Mouse (Mus musculus): ENCODE measurements around the gene Trim66. TPM values are rescaled to one million over a fixed set of nuclear protein-coding genes. Genes with fewer than 3 reads are reported as not detected.

Trim66 gene
- polyA plus RNA-seq, 1 experiment from 2014 or later = 1.3 TPM

DNA sequence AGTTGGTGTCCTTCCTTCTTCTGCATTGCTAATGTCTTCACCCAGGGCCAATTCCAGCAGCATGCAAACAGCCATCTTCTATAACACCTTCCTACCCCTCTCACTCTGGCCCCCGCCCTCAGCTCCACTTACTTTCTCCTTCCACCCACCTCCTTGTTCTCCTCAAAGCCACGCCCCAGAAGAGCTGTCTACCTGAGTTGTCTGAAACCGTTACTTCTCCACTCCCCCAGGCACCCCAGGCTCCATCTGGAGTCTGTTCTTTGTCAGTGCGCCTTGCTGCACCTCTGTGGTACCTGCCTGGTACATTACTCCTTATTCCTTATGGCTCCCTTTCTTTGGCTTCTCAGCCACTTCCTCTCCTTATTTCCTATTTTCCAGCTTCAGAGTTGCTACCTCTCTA, 25.2 kb upstream of the Trim66 start:
- Histone ChIP-seq H3K36me3 (peaks cover 72% of the 10 kb centered on the region), H3K27ac (no peak overlapping the region), H3K4me3 (no peak overlapping the region), H3K9ac (no peak overlapping the region), H3K27me3 (no peaks in the 10 kb centered on the region), H3K4me1 (peaks cover 15% of the 10 kb centered on the region), H3K4me2 (no peak overlapping the region), H3K9me3 (no peaks in the 10 kb centered on the region)
- WGBS = 82% methylated on average over 4 of the region's 4 CpGs
- no peak for ATAC-seq (ENCODE audit: insufficient number of reproducible peaks, insufficient read depth, low FRiP score, low TSS enrichment, low read depth)

DNA sequence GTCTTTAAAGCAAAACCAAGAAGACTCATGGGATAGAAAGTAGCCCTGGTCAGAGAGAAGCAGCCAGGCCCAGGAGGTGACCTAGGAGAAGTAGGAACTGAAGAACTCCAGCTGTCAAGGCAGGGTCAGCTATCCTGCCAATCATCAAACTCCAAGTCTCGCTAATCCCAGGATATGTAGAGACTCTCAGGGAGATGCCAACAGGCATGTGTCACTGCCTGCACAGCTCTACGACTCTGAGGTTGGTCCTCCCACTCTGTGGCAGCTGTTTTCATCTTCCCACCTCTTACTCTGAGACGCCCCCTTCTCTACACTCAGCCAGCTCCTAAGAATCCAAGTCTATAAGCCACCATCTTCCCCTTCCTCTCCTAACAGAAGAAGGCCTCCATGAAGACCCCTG, 24.8 kb upstream of the Trim66 start:
- WGBS = 69% methylated on average over 3 of the region's 3 CpGs
- Histone ChIP-seq H3K27ac (no peak overlapping the region), H3K36me3 (peaks cover 74% of the 10 kb centered on the region), H3K9me3 (no peaks in the 10 kb centered on the region), H3K27me3 (no peaks in the 10 kb centered on the region), H3K4me1 (peaks cover 15% of the 10 kb centered on the region), H3K4me2 (no peak overlapping the region), H3K4me3 (no peak overlapping the region), H3K9ac (no peak overlapping the region)
- no peak for ATAC-seq (ENCODE audit: insufficient number of reproducible peaks, insufficient read depth, low FRiP score, low TSS enrichment, low read depth)

DNA sequence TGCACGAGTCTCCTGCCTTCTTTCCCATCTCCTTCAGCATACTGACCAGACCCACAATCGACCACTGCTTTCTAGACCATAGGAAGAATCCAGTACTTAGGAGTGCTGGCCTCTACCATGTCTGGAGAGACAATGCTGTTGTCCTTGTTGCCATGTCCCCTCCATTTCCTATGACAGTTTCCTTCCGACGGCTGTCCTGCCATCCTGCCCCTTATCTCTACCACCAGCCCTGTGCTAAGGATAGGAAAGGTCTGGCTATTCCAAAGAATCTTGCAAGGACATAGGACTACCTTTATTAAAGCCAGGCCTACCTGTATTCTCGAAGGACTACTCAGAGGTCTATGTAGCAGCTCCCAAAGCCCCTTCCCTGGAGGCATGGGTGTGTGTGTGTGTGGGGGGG, 23.6 kb upstream of the Trim66 start:
- Histone ChIP-seq H3K4me3 (no peak overlapping the region), H3K4me1 (peaks cover 9% of the 10 kb centered on the region), H3K4me2 (no peak overlapping the region), H3K9me3 (no peaks in the 10 kb centered on the region), H3K27me3 (no peaks in the 10 kb centered on the region), H3K9ac (no peak overlapping the region), H3K27ac (no peak overlapping the region), H3K36me3 (peaks cover 82% of the 10 kb centered on the region)
- WGBS = 81% methylated on average over 5 of the region's 5 CpGs
- ATAC-seq (ENCODE audit: insufficient number of reproducible peaks, insufficient read depth, low FRiP score, low TSS enrichment, low read depth) = no peak

DNA sequence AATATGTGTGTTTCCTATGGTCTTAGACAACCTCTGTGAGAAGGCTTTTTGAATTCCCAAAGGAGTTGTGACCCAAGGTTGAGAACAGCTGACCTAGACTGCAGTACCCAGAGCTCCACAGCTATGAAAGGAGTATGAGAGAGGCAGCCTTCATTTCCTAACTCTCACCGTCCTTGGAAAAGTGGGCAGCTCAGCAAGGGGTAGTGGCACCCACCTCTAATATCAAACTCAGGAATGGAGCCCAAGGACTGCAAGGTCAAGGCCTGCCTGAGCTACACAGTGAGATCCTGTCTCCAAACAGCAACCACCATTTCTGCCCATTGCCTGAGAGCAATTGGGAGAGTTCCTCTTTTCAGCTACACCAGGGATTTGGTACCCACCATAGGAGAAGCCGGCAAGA, 21.8 kb upstream of the Trim66 start:
- Histone ChIP-seq H3K27me3 (no peaks in the 10 kb centered on the region), H3K27ac (no peak overlapping the region), H3K9ac (no peak overlapping the region), H3K36me3 (peaks cover 84% of the 10 kb centered on the region), H3K4me2 (no peak overlapping the region), H3K9me3 (no peaks in the 10 kb centered on the region), H3K4me3 (no peak overlapping the region), H3K4me1 (no peaks in the 10 kb centered on the region)
- ATAC-seq (ENCODE audit: insufficient number of reproducible peaks, insufficient read depth, low FRiP score, low TSS enrichment, low read depth) = no peak
- 89% methylated on average over 2 of the region's 2 CpGs for WGBS

DNA sequence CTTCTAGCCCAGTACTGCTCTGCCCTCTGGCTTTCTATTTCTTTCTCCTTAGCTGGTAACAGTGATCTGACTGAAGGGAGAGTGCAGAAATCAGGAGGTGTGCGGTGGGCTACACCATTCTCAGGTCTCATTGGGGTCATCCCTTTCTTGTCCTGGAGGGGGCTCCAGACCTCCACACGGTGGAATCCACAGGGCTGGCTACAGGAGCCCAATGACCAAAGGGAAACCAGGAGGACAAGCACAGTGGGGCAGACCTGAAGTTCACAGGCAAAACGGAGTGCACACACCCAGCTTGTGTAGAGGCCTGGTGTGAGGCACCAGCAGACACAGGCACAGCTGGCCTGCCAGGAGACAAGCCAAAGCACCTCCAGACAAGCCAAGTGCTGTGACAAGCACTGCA, 20.4 kb upstream of the Trim66 start:
- H3K36me3 ChIP-seq = peaks cover 84% of the 10 kb centered on the region
- no peak for ATAC-seq (ENCODE audit: insufficient number of reproducible peaks, insufficient read depth, low FRiP score, low TSS enrichment, low read depth)

DNA sequence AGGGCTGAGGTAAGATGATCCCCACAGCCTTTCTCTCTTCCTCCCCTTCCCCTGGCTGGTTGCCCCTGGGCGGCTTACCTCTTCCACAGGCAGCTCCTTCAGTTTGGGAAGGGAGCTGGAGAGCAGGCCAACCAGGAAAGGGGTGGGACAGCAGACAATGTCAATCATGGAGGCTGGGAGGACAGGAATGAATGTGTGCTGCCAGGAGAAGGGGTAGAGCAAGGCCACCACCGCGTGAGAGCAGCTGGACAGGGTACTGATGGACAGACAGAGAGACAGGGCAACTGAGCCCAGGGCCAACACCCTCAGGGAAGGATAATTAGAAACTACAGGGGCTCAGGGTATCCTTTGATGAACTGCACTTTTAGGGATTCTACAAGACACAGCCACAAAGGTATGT, 19.6 kb upstream of the Trim66 start:
- H3K27ac ChIP-seq = peak overlapping the region; percentile 48; the same call in 1 of the 2 replicates
- peaks cover 5% of the 10 kb centered on the region; the same call in 1 of the 2 replicates for H3K4me1 ChIP-seq
- H3K9me3 ChIP-seq = no peaks in the 10 kb centered on the region
- no peak overlapping the region for H3K4me2 ChIP-seq
- no peak overlapping the region for H3K4me3 ChIP-seq
- H3K36me3 ChIP-seq = peaks cover 85% of the 10 kb centered on the region
- no peak overlapping the region for H3K9ac ChIP-seq
- ATAC-seq (ENCODE audit: insufficient number of reproducible peaks, insufficient read depth, low FRiP score, low TSS enrichment, low read depth) = no peak
- 53% methylated on average over 3 of the region's 3 CpGs for WGBS
- no peaks in the 10 kb centered on the region for H3K27me3 ChIP-seq

More for the DNA sequence above, 20.4 kb upstream of the Trim66 start:
- H3K4me3 ChIP-seq = no peak overlapping the region
- no peaks in the 10 kb centered on the region for H3K4me1 ChIP-seq
- 22% methylated on average over 3 of the region's 3 CpGs for WGBS
- H3K27me3 ChIP-seq = no peaks in the 10 kb centered on the region
- H3K9me3 ChIP-seq = no peaks in the 10 kb centered on the region
- H3K9ac ChIP-seq = no peak overlapping the region
- no peak overlapping the region for H3K27ac ChIP-seq
- H3K4me2 ChIP-seq = no peak overlapping the region

DNA sequence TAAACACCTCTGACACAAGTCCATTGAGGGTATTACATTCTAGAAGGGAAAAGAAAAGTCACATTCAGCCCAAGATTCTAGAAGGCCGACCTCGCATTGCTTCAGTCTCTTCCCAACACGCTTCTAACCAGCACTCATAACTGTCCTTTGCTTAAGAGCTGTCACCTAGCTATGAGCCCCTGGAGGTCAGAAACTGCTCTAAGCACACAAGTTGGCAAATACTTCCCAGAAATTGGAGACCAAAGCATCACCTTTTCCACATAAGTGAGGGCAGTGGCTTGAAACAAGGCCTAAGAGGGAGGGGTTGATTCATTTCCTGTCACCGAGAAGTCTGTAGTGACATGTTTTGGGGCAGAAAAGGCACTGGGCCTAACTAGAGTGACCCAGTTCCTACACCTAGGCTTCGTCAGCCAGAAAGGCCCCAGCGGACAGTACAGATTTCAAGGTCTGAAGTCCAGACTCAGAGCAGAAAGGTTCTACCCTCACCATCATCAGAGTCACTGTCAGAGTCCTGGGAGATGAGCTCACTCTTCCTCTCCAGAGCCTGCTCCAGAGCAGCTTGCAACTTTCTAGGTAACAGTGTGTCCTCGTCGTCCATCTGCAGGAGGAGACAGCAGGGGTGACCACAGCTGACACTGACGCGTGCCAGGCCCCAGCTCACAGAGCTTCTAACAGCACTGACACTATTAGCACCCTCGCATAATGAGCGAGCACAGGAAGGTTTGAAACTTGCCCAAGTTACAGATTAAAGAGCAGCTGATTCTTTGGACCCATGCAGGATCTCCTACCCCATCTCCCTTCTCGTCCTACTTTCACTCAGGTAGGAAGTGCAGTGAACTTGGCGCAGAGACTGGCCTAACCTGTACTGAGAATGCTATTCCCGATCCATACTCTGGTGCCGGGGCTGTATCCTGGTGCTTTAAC, 18.1 kb upstream of the Trim66 start:
- peaks cover 85% of the 10 kb centered on the region for H3K36me3 ChIP-seq
- peak overlapping the region; percentile 14; the same call in 1 of the 2 replicates for H3K27ac ChIP-seq
- WGBS = 81% methylated on average over 16 of the region's 16 CpGs

DNA sequence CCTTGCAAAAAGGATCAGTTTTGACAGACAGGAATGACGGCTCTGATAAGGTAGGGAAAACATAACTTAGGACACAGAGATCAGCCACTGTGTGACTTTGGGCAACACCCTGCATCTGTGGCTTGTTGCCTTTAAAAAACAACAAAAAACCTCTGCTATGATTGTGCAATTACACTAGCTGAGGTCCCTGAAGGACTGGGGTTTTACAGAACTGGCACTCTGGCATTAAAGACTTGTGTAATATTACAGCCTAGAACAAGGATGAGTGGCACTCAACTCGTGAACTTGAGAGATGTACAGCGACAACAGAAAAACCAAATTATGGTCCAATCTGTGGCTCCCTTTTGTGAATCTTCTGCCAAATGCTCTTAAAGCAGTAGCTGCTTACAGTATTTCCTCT, 16.8 kb upstream of the Trim66 start:
- no peak overlapping the region for H3K4me2 ChIP-seq
- ATAC-seq (ENCODE audit: insufficient number of reproducible peaks, insufficient read depth, low FRiP score, low TSS enrichment, low read depth) = no peak
- H3K9ac ChIP-seq = no peak overlapping the region
- WGBS = 80% methylated on average over 3 of the region's 3 CpGs
- peaks cover 86% of the 10 kb centered on the region for H3K36me3 ChIP-seq
- H3K27ac ChIP-seq = peak overlapping the region; percentile 48; the same call in 1 of the 2 replicates
- no peak overlapping the region for H3K4me3 ChIP-seq
- H3K27me3 ChIP-seq = no peaks in the 10 kb centered on the region
- H3K4me1 ChIP-seq = peaks cover 24% of the 10 kb centered on the region
- no peaks in the 10 kb centered on the region for H3K9me3 ChIP-seq

More for the DNA sequence above, 18.1 kb upstream of the Trim66 start:
- no peak overlapping the region for H3K4me2 ChIP-seq
- H3K9ac ChIP-seq = no peak overlapping the region
- no peaks in the 10 kb centered on the region for H3K27me3 ChIP-seq
- no peak overlapping the region for H3K4me3 ChIP-seq
- H3K4me1 ChIP-seq = peaks cover 12% of the 10 kb centered on the region
- no peaks in the 10 kb centered on the region for H3K9me3 ChIP-seq
- ATAC-seq (ENCODE audit: insufficient number of reproducible peaks, insufficient read depth, low FRiP score, low TSS enrichment, low read depth) = no peak

DNA sequence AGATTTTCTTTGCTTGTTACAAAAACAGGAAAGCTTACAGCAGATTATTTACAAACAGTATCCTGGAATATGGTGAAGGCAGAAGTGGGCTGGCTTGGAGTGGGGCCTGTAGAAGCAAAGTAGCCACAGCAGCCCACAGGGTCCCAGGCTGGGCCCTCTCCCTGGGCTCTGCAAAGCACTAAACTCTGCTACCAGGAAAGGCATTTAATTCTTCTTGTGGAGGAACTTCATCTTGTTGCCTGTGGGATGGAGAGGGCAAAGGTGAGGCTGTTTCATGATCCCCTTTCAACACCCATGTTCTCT, 16.5 kb upstream of the Trim66 start:
- H3K36me3 ChIP-seq = peaks cover 82% of the 10 kb centered on the region
- H3K4me1 ChIP-seq = peaks cover 24% of the 10 kb centered on the region
- no peak for ATAC-seq (ENCODE audit: insufficient number of reproducible peaks, insufficient read depth, low FRiP score, low TSS enrichment, low read depth)
- no peak overlapping the region for H3K9ac ChIP-seq
- H3K4me3 ChIP-seq = no peak overlapping the region
- no peak overlapping the region for H3K4me2 ChIP-seq
- H3K27ac ChIP-seq = peak overlapping the region; percentile 48; the same call in 1 of the 2 replicates
- no peaks in the 10 kb centered on the region for H3K9me3 ChIP-seq
- no peaks in the 10 kb centered on the region for H3K27me3 ChIP-seq

DNA sequence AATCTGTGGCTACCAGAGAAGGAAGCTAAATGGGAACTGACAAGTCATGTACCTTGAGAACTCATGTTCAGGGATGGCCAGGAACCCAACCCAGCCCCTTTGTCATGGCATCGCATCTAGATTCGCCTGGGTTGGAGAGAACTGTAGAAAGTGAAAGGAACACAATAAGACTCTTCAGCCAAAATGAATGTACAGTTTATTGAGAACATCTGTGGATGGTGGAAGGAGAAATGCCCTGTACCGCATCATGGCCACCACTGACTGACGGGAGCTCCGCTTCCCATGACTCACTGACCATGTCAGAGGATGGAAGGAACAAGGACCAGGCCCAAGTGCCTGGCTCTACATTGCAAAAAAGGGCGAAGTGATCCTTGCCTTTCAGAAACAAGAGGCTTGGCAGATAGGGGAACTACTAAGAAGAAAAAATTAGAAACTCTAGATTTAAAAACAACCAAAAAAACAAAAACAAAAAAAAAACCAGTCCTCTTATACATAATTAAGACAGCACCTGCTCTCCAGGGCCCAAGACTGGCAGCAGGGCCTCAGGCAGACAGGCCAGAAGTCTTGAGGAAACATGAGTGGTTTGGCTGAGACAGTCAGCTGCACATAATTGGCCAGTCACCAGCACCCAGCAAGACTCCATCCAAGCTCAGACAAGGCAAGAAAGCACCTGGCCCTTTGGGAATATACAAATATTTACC, 16.0 kb upstream of the Trim66 start:
- Histone ChIP-seq H3K4me1 (peaks cover 24% of the 10 kb centered on the region), H3K4me3 (no peak overlapping the region), H3K36me3 (peaks cover 80% of the 10 kb centered on the region), H3K9ac (no peak overlapping the region), H3K27ac (peak overlapping the region; percentile 48; the same call in 1 of the 2 replicates), H3K9me3 (no peaks in the 10 kb centered on the region), H3K27me3 (no peaks in the 10 kb centered on the region), H3K4me2 (no peak overlapping the region)
- 46% methylated on average over 6 of the region's 6 CpGs for WGBS
- ATAC-seq (ENCODE audit: insufficient number of reproducible peaks, insufficient read depth, low FRiP score, low TSS enrichment, low read depth) = no peak

DNA sequence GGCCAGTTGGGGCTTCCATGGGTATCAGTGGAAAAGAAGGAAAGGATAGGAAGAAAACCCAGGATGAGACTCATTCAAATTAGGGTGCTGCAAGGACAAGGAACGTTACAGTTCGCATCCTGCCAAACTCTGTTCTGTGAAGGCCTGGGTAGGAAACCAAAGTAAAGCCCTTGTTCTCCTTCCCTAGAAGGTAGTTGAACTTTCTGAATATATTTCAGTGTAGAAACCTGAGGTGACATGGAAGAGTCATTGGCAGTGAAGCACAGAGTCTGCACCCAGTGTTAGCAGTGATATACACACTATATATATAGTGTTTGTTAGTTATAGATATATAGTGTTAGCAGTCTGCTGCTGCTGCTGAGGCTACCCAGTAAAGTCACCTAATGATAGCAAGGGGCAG, 15.4 kb upstream of the Trim66 start:
- no peak overlapping the region for H3K9ac ChIP-seq
- H3K4me2 ChIP-seq = no peak overlapping the region
- no peaks in the 10 kb centered on the region for H3K27me3 ChIP-seq
- ATAC-seq (ENCODE audit: insufficient number of reproducible peaks, insufficient read depth, low FRiP score, low TSS enrichment, low read depth) = no peak
- no peak overlapping the region for H3K27ac ChIP-seq
- H3K9me3 ChIP-seq = no peaks in the 10 kb centered on the region
- no peak overlapping the region for H3K4me3 ChIP-seq
- H3K36me3 ChIP-seq = peaks cover 77% of the 10 kb centered on the region
- WGBS = 58% methylated on average over 2 of the region's 2 CpGs
- peaks cover 24% of the 10 kb centered on the region for H3K4me1 ChIP-seq

DNA sequence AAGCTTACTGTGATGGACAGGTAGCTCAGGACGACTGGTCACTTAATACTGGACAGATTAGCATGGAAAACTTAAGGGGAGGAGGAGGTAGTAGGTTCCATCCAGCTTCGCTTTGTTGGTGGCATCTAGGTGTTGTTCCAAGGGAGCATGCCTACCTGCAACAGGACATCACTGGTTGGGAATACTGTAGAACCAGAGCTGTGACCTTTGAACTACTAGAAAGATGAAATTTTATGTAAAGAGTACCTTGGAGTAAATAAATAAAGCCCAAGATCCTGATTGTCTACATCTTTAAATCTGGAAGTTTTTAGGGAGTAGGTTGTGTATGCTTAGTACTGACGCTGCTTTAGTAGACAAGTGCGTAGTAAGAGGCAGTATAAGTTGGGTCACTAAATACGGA, 14.2 kb upstream of the Trim66 start:
- no peaks in the 10 kb centered on the region for H3K9me3 ChIP-seq
- H3K4me1 ChIP-seq = peaks cover 32% of the 10 kb centered on the region
- H3K9ac ChIP-seq = peak overlapping the region; percentile 27; the same call in 1 of the 2 replicates
- ATAC-seq (ENCODE audit: insufficient number of reproducible peaks, insufficient read depth, low FRiP score, low TSS enrichment, low read depth) = no peak
- H3K27ac ChIP-seq = peak overlapping the region; percentile 28; the same call in 1 of the 2 replicates
- H3K4me3 ChIP-seq = no peak overlapping the region
- peaks cover 66% of the 10 kb centered on the region for H3K36me3 ChIP-seq
- no peak overlapping the region for H3K4me2 ChIP-seq
- 75% methylated on average over 5 of the region's 5 CpGs for WGBS
- no peaks in the 10 kb centered on the region for H3K27me3 ChIP-seq
